Mouse (Mus musculus) adrenal gland, postnatal 4 days (tissue): ENCODE measurements at regions not wholly inside any gene's neighbourhood (a gene's known extent, or its start where the extent isn't known, plus 50 kb on each side); places are given as distances from the start of the nearest gene placed in this dataset.

ENCODE experiments used
- DNase-seq, 2 experiments: peaks; one replicate each; pipeline ENCODE4 v3.0.0; 2021 to 2022; ENCODE audit warnings: low spot score in 2 of 2, mixed read lengths in 2 of 2

DNA sequence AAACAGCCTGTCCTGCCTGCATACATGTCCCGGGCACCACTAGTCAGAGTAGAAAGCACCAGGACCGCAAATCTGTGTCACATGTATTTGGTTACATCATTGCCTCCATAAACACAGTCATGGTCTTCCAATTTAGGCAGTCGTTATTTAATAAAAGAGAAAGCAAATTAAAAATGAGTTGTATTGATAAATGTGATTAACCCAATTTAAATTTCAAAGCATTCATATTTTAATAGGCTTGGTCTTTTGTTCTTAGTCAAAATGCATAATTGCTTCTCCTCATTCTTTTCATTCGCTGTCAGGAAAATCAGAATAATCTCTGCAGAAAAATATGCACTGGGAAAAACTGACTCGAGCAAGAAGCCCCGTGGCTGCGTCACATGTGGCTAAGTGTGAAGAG lies 307.3 kb upstream of the Id4 start:
- DNase-seq: no peak

DNA sequence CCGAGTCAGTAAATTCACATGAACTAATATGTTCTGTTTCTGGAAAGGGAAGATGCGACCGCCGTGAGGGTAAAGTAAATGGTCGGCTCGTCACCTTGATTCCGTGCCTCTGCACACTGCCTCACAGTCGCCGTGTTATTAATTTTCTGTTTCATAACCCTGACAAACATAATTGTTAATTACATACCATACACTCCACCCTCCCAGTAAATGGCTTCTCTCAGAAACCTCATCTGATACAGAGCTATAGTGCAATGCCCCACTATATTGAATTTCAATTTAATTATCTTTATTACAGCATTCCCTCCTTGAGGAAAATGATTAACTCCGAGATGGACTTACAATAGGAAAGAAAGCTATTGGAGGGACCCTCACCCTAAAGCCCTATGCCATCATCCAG lies 305.5 kb upstream of the Id4 start:
- DNase-seq: no peak

DNA sequence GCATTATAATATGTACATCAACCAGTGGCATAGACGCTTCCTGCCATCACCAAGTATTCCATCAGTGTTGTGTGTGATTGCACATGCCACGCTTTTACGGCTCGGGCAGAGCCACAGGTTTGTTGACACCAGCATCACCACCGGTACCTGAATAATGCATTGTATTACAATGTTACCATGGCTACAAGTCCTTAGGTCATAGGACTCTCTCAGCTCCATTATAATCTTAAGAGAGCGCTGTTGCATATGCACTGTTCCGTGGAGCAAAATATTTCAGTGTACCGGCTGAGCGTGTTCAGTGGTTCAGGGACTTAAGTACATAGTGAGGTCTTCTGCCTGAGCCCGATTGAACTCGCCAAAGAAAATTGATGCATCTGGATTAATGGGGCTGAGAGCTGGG lies 303.4 kb upstream of the Id4 start:
- DNase-seq: no peak

DNA sequence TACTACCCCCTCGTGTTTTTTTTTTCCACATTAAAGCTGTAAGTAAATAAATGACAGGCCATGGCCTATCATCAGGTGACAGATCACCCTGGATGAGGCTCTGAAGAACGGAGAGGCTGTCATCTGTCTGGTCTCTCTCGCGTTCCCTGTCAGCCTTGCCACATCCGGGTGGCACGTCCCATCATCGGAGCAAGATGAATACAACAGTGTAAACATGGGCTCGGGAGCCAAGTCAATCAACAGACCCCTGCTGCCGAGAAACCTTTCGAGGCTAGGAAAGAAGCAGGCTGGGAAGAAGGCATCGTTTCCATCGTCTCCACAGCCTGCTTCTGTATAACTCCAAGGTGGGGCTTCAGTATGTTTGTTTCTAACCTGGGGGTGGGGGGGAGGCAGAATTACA lies 286.8 kb upstream of the Id4 start:
- DNase-seq: no peak

DNA sequence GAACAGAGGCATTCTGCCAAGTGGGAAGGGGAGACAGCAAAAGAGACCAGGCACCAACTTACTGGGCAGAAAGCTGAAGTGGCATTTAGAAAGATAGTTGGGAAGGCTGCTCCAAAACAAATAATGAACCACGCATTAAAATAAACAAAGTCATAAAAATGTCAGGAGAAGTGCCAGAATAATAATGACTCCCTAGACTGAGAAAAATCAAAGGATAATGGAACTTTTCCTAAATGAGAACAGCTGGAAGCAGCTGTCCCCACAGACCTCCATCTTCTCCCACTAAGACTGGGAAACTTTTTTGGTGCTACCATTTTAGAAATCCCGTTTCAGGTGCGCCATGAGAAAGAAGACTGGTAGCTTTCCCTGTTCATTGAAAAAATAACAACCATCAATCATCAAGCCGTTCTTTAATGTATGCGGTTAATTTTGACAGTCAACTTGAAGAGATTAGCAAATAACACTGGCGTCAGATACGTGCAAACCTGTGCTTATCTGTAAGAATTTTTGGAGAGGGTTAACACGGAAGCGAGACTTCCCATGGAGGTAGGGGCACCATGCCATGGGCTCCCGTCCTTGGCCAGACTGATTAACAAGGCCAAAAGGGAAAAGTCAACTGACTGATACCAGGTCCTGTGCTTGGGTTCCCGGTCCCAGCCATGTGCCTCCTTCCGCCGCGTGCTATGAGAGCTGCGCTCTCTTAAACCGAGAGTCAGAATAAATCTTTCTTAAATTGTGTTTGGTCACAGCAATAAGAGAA lies 286.1 kb upstream of the Id4 start:
- DNase-seq: no peak

DNA sequence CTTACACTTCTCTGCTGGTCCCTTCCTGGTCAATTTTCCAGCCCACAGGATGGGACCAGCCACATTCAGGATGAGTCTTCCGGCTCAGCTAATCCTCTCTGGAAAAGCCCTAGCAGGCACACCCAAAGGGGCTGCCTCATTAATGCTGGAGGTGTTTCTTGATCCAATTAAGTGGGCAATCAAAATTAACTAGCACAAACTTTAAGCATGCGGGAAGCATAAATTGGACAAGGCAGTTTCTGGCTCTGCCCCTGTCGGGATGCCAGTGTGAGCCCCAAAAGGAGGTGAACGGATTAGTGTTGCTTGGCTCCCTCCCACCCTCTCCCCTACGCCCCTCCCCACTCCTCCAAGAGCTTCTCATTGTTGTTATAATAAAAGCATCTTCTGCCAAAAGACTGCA lies 262.5 kb upstream of the Id4 start:
- DNase-seq: no peak

DNA sequence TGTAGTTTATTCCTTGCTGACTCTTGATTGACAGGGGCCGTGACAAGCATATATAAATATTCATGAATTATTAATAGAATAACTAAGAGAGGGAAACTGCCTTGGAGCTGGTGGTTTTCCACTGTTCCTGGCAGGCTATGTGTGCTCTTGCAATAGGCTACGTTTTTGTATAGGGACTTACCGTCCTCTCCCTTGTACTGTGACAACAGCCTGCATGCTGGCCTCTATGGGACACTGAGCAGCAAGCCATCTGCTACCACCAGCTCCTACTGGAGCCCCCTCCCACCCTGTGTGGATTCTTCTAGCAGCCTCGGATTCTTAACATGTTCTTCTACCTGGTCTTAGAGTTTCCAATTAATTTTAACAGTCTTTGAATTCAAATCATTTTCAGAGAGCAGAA lies 261.6 kb upstream of the Id4 start:
- no peak for DNase-seq

DNA sequence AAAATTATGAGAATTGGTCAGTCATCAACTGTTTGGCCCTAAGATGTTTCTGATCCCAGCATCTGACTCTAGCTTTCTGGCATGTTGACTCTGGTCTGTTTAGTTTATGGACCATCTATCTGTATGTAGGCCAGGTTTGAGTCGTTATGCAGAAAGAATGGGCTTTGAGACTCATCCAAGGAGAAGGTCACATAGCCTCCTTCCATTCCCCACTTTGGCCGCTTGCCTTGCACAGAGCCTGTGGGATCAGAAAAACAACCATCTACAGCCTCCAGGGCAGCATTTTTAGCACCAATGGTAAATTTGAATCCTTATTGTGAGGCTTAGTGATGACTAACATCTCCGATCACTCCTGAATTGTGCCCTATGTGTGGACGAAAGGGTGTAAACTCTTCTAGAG lies 257.9 kb upstream of the Id4 start:
- DNase-seq: no peak

DNA sequence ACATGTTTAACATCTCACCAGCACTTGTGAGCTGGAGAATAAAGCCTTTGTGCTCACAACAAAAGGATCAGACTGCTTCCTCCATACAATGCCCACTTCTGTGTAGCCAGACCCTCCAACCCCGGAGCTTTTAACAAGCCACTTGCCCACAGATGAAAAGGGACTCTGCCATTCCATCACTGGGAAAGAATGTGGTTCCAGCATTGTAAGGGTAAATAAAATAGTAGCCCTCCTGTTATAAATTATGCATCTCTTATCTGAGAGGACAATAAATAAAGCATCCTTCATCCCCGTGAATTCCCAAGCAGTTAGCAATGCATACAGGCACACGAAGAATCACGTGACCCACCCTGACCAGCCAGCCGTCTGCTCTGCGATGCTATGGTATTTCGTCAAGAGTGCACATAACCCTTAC lies 247.7 kb upstream of the Id4 start:
- DNase-seq: no peak

DNA sequence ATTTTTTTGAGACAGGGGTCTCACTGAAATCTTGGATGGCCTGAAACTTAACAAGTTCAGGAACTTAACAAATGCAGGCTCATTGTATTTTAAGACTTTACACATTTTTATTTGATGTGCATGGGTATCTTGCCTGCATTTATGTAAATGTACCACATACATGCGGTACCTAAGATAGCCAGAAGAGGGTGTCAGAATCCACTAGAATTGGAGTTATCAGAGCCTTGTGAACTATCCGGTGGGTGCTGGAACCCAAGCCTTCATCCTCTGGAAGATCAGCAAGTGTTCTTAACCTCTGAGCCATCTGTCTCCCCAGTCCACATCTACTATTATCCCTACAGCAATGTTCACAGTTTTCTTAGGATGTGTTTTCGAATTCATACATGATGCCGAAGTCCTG lies 245.7 kb upstream of the Id4 start:
- DNase-seq: no peak

DNA sequence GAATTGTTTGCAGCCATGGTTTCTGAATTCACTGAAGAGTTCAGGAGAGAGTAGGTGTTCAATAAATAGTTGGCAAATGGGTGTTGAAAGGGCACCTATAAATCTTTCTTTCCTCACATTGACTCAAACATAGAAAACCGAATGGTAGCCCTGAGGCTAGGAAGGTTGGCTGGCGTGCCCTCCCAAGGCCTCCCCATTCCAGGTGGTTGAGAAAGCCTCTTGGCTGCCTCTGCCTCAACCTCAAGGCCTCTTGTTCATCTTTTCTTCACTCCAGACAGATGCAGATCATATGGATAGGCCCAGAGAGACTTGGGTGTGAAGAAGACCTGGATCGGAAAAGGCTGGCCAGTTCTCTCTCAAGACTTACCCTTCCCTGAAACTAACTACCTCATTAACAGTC lies 245.0 kb upstream of the Id4 start:
- no peak for DNase-seq

DNA sequence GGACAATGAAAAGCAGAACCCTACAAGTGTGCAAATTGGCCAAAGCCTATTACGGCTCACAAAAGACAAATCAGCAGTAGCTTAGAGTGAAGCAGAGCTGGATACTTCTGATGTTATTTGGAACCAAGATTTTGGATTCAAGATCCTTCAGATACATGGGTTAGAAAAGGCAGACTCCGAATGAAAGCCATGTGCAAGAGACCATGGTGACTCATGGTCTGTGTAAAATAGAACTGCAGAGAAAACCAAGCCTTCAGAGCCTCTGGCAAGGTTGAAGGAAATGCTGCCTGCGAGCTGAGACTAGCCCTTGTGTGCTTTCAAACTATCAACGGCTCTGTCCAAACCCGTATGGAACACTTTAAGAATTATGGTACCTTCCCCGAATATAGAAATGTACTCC lies 244.4 kb upstream of the Id4 start:
- no peak for DNase-seq

DNA sequence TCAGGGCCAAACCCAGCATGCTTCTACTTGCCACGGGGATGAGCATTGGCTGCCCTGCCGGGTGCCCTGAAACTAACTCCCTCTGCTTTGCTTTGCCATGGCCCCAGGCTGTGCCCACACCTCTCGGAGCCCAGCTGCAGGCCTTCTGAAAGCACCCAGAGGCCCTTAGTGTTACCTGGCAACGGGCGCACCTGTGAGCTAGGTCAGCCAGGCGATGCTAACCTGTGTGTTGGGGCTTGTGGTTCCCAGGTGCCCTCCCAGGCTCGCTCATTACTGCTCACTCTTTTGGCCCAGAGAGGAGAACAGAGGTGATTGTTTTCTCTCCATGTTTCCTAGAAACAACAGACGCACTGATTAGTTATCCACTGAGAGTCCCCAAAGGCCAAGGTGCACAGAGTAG lies 243.4 kb upstream of the Id4 start:
- DNase-seq: no peak

DNA sequence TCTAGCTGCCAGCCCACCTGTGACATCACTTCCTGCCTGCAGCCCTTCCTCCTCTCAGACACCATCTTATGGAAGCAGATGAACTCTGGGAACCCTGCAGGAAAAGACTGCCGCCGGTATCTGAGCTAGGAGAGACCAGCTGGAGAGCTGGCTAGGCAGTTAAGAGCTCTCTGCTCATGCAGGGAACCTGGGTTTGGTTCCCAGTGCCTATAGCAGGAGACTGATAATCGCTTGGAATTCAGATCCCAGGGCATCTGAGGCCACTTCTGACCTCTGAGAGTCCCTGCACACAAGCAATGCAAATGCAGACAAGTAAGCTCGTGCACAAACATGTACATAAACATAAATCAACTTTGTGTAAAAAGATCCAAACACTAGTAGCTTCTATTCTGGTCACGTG lies 242.4 kb upstream of the Id4 start:
- no peak for DNase-seq

DNA sequence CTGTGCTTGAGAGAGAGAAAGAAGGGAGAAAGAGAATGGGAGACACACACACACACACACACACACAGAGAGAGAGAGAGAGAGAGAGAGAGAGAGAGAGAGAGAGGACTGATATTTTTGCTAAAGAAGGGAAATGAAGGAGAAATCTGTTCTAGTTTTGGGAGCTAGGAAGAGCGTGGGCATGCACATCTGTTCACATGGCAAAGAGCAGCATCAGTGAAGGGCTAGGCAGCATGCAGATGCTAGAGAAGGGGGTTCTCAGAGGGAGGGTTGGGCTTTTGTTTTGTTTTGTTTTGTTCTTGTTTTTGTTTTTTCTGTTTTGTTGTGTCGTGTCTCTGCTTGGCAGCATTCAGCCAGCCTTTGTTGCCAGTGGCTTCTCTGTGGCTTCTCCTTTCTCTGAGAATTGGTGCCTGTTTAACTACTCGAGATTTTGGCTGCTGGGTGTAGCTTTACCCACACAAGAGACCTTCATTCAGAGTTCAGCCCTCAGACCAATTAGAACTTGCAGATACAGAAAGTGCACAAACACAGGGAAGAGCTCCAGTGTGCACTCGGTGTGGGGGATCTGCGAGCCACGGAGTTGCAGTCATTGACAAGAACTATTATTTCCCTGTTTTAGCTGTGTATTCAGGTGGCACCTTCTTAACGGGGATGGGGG lies 237.9 kb upstream of the Id4 start:
- no peak for DNase-seq

DNA sequence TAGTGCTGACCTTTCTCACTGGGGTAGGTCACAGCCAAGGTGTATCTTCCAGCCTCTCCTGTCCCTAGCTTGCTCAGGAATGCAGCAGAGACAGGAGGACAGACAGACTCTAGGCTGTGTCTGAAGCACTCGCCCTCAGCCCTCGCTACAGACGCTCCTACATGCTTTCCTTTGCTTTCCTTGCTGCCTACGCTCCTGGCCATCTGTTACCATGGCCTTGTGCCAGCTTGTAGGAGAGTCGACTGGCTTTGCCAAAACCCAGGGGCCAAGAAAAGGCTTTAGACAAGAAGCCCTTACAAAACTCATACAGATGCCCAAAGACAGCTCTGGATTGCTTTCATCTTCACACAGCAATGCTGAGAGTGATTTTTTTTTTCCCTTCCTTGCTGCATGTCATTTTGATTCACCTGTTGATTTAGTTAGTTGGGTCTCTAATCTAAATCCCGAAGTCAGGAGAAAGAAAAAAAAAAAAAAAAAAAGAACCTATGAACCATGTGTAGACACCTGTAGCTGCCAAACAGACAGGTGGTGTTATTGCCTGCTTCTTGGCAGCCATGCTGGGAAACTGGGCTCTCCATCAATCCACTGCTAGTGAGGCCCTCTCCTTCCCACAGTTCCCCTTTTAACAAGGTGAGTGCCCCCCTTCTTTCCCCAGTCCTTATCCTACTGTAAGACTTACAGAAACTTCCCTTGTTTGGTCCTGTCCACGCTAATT lies 233.1 kb upstream of the Id4 start:
- DNase-seq: no peak

DNA sequence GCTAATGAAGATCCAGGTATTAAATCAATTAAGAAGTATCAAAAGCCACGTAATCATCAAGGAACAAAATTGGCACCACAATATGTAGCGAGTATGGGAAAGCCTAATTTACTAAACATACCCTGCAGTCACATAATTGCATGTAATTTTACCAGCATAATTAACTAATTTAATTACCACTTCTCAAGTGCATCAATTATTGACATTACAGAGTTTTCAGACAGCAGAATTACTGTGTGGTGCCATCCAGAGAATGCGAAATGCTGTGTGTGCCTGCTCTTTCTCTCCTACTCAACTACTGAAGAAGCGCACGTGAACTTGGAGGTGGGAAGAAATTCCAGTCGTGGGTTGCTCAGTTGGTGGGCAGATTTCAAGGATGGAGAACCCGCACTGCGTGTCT lies 229.5 kb upstream of the Id4 start:
- no peak for DNase-seq

DNA sequence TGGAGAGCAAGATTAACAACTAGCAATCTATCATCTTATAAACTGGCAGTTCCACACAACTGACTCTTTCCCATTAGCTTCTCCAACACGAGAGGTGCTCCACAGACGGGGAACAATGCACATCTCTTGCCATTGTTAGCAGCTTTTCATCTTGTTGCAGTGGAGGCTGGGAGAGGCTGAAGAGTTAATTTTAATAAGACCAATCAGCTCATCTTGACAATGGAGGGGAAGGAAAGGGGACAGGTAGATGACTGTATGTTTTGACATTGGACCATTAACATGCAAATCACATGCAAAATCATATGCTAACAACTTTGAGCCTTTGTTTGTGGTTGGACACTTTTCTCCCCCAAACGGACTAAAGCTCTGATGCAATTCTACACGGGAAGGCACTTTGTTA lies 218.9 kb upstream of the Id4 start:
- DNase-seq: no peak

DNA sequence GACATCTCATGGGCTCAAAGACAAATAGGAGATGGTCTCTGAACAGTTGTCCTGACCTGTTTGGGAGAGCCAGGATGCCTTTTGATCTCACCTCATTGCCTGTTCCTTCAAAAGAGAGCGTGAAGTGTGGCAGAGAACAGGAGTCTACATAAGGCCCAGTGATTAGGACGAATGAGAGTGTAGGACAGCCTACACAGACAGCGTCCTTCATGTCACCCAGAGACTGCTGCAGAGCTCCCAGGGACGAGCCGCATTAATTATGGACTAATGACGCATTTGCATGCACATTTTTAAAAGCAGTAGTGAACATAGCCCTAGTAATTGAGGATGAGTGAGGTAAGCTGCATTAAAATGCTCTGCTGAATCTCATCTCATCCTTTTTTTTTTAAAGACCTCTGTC lies 218.5 kb upstream of the Id4 start:
- no peak for DNase-seq

DNA sequence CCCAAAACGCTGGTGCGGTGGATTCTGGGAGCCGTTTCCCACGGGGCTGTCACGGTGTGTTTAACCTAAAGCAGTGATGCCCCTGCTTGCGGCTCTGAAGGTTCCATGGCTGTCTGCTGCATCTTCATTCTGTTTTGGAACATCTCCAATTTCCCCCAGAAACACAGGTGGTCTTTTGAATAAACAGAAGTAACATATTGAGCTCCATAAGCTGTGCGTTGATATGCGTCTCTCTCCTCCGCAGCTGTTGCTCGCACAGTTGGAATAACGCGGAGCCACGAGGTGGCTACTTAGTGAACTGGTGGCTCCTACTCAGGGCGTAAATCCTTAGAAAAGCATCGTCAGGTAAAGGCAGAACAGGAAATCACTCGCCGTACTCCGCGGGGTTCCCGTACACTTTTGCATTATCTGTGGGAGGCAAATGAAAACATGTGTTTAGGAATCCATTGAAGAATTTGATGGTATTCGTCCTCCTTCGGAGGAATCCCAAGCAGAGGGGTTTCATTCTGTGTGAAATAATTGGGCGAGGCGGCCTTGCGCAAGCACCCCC lies 214.8 kb upstream of the Id4 start:
- no peak for DNase-seq

DNA sequence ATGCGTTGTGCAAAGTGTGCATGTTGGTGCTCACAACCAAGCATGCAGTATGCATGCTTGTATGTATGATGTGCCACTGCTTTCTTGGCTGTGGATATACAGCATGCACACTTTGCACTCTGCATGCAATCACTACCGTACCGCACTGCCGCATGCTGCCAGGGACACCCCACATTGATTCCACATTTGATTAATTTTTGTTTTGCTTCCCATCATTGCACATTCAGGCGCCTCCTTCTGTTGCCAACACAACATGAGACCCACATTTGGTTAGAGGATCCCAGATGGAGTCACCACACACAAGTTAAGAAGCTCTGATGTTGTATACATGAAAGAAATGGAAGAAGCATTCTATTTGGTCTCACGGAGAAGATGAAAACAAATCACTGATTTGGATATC lies 211.2 kb upstream of the Id4 start:
- no peak for DNase-seq

DNA sequence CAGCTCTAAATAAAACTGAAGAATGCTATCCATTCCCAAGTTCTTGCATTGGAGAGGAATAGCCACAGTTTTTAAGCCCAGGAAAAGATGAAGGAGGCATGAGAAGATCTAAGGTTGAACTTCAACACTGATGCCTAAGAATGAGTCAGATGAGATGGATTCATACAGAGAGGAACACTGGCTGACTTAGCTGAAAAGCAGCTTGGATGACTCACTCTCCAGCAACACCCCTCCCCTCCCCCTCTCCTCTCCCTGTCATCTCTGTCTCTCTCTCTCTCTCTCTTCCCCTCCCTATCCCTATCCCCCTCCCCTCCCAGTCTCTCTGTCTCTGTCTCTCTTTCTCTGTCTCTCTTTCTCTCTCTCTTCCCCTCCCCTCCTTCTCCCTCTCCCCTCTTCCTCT lies 186.4 kb upstream of the Id4 start:
- DNase-seq: no peak
